Mouse (Mus musculus) liver, embryonic 15.5 days (tissue): ENCODE data around the gene Adap2. TPM values are rescaled to one million over a fixed set of nuclear protein-coding genes. Genes with fewer than 3 reads are reported as not detected.

Source experiments
- polyA plus RNA-seq: library from polyadenylated mRNA; unstranded; fragments of >200 nt; fragmentation: Nextera tagmentation; extraction: Ambion mirVana; gene quantifications from 2 replicates; pipeline ENCODE4 v1.2.1, GENCODE M21; 2015

Adap2 gene
- polyA plus RNA-seq, 1 experiment from 2014 or later = 6.5 TPM

Other genes with a start within 250 kb of the Adap2 start
- gene Utp6, start 191.7 kb upstream of the Adap2 start, polyA plus RNA-seq = 20.2 and 20.9 TPM in 2 replicates
- gene Suz12, start 161.0 kb upstream of the Adap2 start, polyA plus RNA-seq = 13.5 and 14.4 TPM in 2 replicates
- gene Crlf3, start 73.1 kb upstream of the Adap2 start, polyA plus RNA-seq = 106 and 115 TPM in 2 replicates
- gene Atad5, start 64.7 kb upstream of the Adap2 start, polyA plus RNA-seq = 9.1 and 9.4 TPM in 2 replicates
- 11.9 and 12.2 TPM in 2 replicates for gene Tefm, start 11.9 kb upstream of the Adap2 start, polyA plus RNA-seq
- gene Rnf135, start 29.7 kb downstream of the Adap2 start, polyA plus RNA-seq = 5.3 and 6.1 TPM in 2 replicates
- 21.5 and 22.0 TPM in 2 replicates for gene Rhot1, start 54.9 kb downstream of the Adap2 start, polyA plus RNA-seq
- gene Rhbdl3, start 146.8 kb downstream of the Adap2 start, polyA plus RNA-seq = 0.16 and 0.22 TPM in 2 replicates
- gene 5730455P16Rik, start 223.9 kb downstream of the Adap2 start, polyA plus RNA-seq = 4.8 and 5.4 TPM in 2 replicates
- gene Zfp207, start 229.2 kb downstream of the Adap2 start, polyA plus RNA-seq = 86.7 and 88.1 TPM in 2 replicates